Mouse (Mus musculus): ENCODE results near the gene Arhgef25. TPM values are rescaled to one million over a fixed set of nuclear protein-coding genes. Genes with fewer than 3 reads are reported as not detected.

Gene Arhgef25
- polyA plus RNA-seq, 2 experiments, result 3.4 to 7.7 TPM

DNA sequence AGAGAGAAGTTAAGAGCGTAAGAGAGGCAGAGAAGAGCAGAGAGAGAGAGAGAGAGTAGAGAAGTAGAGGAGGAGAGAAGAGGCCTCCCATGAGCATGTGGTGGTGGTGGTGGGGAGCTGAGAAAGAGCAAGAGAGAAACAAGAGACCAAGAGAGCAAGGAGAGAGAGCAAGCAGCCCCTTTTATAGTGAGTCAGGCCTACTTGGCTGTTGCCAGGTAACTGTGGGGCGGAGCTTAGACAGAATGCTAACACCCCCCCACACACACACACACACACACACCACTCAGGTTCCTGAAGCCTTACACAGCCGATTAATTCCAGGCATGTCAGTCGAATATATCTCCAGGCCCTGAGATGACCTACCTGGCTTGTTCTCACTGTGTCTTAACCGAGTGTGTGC, 44.6 kb downstream of the Arhgef25 start:
- no peaks in the 10 kb centered on the region for H3K9me3 ChIP-seq (ENCODE audit: control insufficient read depth, low read length)
- no peaks in the 10 kb centered on the region for H3K27me3 ChIP-seq (ENCODE audit: control insufficient read depth, insufficient read depth, low read length)
- H3K4me2 ChIP-seq (ENCODE audit: low read depth), result no peak overlapping the region
- no peak overlapping the region for H3K4me3 ChIP-seq (ENCODE audit: insufficient read depth in 1 of 2, low read depth in 2 of 2, low read length in 2 of 2)
- no peak overlapping the region for H3K27ac ChIP-seq
- TF ChIP-seq CTCF (IDR thresholded peaks at IDR 0.05; ENCODE audit: low read depth), result no peak
- TF ChIP-seq EP300 (IDR thresholded peaks at IDR 0.05; ENCODE audit: low read depth), result no peak
- DNase-seq (ENCODE audit: low read depth in 3 of 3, low spot score in 3 of 3), result no peak
- no peak overlapping the region for H3K9ac ChIP-seq (replicated peaks)
- no peak for ATAC-seq (ENCODE audit: insufficient read depth)
- H3K4me1 ChIP-seq (replicated peaks; ENCODE audit: control insufficient read depth in 2 of 2, insufficient read depth in 2 of 2, low read length in 1 of 2), result 0 out of 4 replicates have a peak, but pooled peaks cover 0 to 2% of the 10 kb centered on the region in 2 experiments
- H3K36me3 ChIP-seq (replicated peaks; ENCODE audit: control insufficient read depth, insufficient read depth, low read depth), result no peaks in the 10 kb centered on the region
- 67% methylated on average over 5 of the region's 5 CpGs for WGBS (ENCODE audit: insufficient replicate concordance)

DNA sequence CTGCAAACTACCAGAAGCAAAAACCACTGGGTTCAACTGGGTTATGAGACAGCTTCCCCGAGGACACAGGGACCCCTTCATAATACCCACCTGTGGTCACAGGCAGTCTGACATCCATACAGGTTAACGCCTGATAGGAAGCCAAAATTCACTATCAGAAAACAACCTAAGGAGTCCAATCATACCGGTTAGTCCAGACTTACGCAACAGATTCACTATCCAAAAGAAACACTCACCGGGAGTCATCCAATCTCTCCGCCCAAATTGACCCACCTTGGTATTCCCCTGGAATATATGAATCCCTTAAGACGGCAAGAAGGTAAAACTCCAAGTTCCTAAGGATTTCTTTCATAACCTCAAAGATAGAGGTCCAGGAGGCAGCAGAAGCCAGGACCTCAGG, 45.3 kb downstream of the Arhgef25 start:
- no peak overlapping the region for H3K9ac ChIP-seq (replicated peaks)
- no peak for TF ChIP-seq EP300 (IDR thresholded peaks at IDR 0.05; ENCODE audit: low read depth)
- TF ChIP-seq CTCF (IDR thresholded peaks at IDR 0.05; ENCODE audit: low read depth), result no peak
- H3K4me2 ChIP-seq (ENCODE audit: low read depth), result no peak overlapping the region
- DNase-seq (ENCODE audit: low read depth in 3 of 3, low spot score in 3 of 3) (no peak), ATAC-seq (ENCODE audit: insufficient read depth) (no peak)
- no peaks in the 10 kb centered on the region for H3K27me3 ChIP-seq (ENCODE audit: control insufficient read depth, insufficient read depth, low read length)
- WGBS (ENCODE audit: insufficient replicate concordance), result 64% methylated on average over 7 of the region's 7 CpGs
- H3K36me3 ChIP-seq (replicated peaks; ENCODE audit: control insufficient read depth, insufficient read depth, low read depth), result no peaks in the 10 kb centered on the region
- no peak overlapping the region for H3K4me3 ChIP-seq (ENCODE audit: insufficient read depth in 1 of 2, low read depth in 2 of 2, low read length in 2 of 2)
- H3K4me1 ChIP-seq (replicated peaks; ENCODE audit: control insufficient read depth in 2 of 2, insufficient read depth in 2 of 2, low read length in 1 of 2), result 0 out of 4 replicates have a peak, but pooled peaks cover 0 to 2% of the 10 kb centered on the region in 2 experiments
- no peak overlapping the region for H3K27ac ChIP-seq
- H3K9me3 ChIP-seq (ENCODE audit: control insufficient read depth, low read length), result no peaks in the 10 kb centered on the region

DNA sequence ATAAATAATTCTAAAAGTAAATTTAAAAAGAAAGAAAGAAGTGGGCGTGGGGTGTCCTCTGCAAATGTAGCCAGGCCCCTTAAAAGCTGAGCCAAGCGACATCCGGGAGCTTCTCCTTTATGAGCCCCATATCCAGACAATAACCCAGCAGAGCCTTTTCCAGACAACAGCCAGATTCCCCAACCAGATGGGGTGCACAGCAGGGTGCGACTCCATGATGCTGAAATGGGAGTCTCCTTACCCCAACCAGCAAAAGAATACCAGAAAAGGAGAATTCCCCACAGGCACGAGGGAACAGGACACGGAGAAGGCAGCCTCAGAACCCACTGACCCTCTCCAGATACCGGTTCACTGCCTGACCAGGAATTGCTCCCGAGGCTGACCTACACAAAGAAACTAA, 46.7 kb downstream of the Arhgef25 start:
- no peak for DNase-seq (ENCODE audit: low read depth in 3 of 3, low spot score in 3 of 3)
- H3K27ac ChIP-seq, result no peak overlapping the region
- no peaks in the 10 kb centered on the region for H3K9me3 ChIP-seq (ENCODE audit: control insufficient read depth, low read length)
- no peaks in the 10 kb centered on the region for H3K27me3 ChIP-seq (ENCODE audit: control insufficient read depth, insufficient read depth, low read length)
- no peak for TF ChIP-seq CTCF (IDR thresholded peaks at IDR 0.05; ENCODE audit: low read depth)
- TF ChIP-seq EP300 (IDR thresholded peaks at IDR 0.05; ENCODE audit: low read depth), result no peak
- H3K36me3 ChIP-seq (replicated peaks; ENCODE audit: control insufficient read depth, insufficient read depth, low read depth), result no peaks in the 10 kb centered on the region
- ATAC-seq (ENCODE audit: insufficient read depth), result no peak
- H3K9ac ChIP-seq (replicated peaks), result no peak overlapping the region
- peaks cover 0 to 10% of the 10 kb centered on the region in 2 experiments; a peak in 2 of 4 replicates for H3K4me1 ChIP-seq (replicated peaks; ENCODE audit: control insufficient read depth in 2 of 2, insufficient read depth in 2 of 2, low read length in 1 of 2)
- WGBS (ENCODE audit: insufficient replicate concordance), result 73% methylated on average over 8 of the region's 8 CpGs
- no peak overlapping the region for H3K4me3 ChIP-seq (ENCODE audit: insufficient read depth in 1 of 2, low read depth in 2 of 2, low read length in 2 of 2)
- no peak overlapping the region for H3K4me2 ChIP-seq (ENCODE audit: low read depth)

DNA sequence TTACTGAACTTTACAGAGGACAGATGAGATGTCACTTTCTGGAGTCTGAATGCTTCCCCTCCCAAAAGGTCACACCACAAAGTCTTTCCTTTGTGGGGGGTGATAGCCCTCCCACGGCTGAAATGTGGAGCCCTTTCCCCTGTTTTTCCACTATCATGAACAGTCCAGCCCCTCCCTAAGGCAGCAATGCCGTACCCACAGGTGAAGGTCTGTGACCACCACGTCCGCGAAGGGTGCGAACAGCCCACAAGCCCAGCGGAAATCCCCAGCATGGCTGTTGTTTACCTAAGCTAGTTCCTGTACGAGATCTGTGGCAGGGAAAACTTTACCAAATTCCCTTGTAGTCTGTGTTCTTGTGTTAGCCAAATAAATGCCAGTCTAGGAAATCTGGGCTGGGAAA, 48.4 kb downstream of the Arhgef25 start:
- no peak overlapping the region for H3K9ac ChIP-seq (replicated peaks)
- DNase-seq (ENCODE audit: low read depth in 3 of 3, low spot score in 3 of 3), result no peak
- ATAC-seq (ENCODE audit: insufficient read depth), result no peak
- no peak for TF ChIP-seq EP300 (IDR thresholded peaks at IDR 0.05; ENCODE audit: low read depth)
- no peak for TF ChIP-seq CTCF (IDR thresholded peaks at IDR 0.05; ENCODE audit: low read depth)
- H3K27me3 ChIP-seq (ENCODE audit: control insufficient read depth, insufficient read depth, low read length), result no peaks in the 10 kb centered on the region
- H3K27ac ChIP-seq, result no peak overlapping the region
- no peak overlapping the region for H3K4me3 ChIP-seq (ENCODE audit: insufficient read depth in 1 of 2, low read depth in 2 of 2, low read length in 2 of 2)
- WGBS (ENCODE audit: insufficient replicate concordance), result 51% methylated on average over 8 of the region's 8 CpGs
- H3K4me2 ChIP-seq (ENCODE audit: low read depth), result no peak overlapping the region
- H3K4me1 ChIP-seq (replicated peaks; ENCODE audit: control insufficient read depth in 2 of 2, insufficient read depth in 2 of 2, low read length in 1 of 2), result peaks cover 2 to 23% of the 10 kb centered on the region in 2 experiments
- H3K36me3 ChIP-seq (replicated peaks; ENCODE audit: control insufficient read depth, insufficient read depth, low read depth), result no peaks in the 10 kb centered on the region
- H3K9me3 ChIP-seq (ENCODE audit: control insufficient read depth, low read length), result no peaks in the 10 kb centered on the region

DNA sequence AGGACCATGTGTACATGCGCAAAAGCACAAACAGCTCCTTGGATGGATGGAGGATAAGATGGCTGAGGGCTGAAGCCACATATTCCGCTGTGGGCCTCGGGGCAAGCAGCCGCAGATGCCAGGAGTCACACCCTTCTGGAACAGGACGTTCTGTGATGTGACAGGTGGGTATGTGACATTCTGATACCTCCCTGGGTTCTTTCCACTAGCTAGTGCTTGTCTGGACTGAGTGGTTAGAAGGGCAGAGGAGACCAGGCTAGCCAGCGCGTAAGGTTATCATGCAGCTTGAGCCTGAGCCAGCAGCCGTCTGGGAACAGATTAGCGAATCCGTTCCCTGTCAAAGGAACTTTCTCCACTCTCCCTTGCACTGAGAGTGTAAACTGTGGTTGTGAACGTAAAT, 48.9 kb downstream of the Arhgef25 start:
- H3K4me3 ChIP-seq (ENCODE audit: insufficient read depth in 1 of 2, low read depth in 2 of 2, low read length in 2 of 2), result no peak overlapping the region
- H3K27me3 ChIP-seq (ENCODE audit: control insufficient read depth, insufficient read depth, low read length), result no peaks in the 10 kb centered on the region
- H3K36me3 ChIP-seq (replicated peaks; ENCODE audit: control insufficient read depth, insufficient read depth, low read depth), result no peaks in the 10 kb centered on the region
- peaks cover 7 to 28% of the 10 kb centered on the region in 2 experiments for H3K4me1 ChIP-seq (replicated peaks; ENCODE audit: control insufficient read depth in 2 of 2, insufficient read depth in 2 of 2, low read length in 1 of 2)
- TF ChIP-seq EP300 (IDR thresholded peaks at IDR 0.05; ENCODE audit: low read depth) (no peak), CTCF (IDR thresholded peaks at IDR 0.05; ENCODE audit: low read depth) (no peak)
- DNase-seq (ENCODE audit: low read depth in 3 of 3, low spot score in 3 of 3) (no peak), ATAC-seq (ENCODE audit: insufficient read depth) (no peak)
- H3K9me3 ChIP-seq (ENCODE audit: control insufficient read depth, low read length), result no peaks in the 10 kb centered on the region
- 69% methylated on average over 11 of the region's 11 CpGs for WGBS (ENCODE audit: insufficient replicate concordance)
- H3K9ac ChIP-seq (replicated peaks), result no peak overlapping the region
- H3K27ac ChIP-seq, result no peak overlapping the region
- no peak overlapping the region for H3K4me2 ChIP-seq (ENCODE audit: low read depth)

Measured in liver, embryonic 14.5 days (tissue).